Mouse (Mus musculus): ENCODE data around the gene B4galt1. TPM values are rescaled to one million over a fixed set of nuclear protein-coding genes. Genes with fewer than 3 reads are reported as not detected.

Gene B4galt1
- total RNA-seq, 2 experiments from 2014 or later = 6.8 to 7.0 TPM

DNA sequence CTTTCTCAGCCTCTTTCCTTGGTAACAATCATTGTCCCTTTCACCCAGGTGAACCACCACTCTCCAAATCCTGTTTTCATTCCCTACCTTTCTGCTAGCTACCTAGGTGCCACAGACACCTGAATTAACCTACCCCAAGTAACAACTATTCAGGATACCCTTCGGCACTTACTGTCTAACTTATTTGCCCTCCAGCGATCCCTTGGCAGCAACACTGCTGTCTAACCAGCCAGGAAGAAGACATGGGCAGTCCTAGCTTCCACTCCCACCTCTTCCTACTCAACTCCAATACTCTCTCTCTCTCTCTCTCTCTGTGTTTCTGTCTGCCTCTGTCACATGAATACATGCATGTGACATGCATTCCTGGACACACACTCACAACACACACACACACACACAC is 27.0 kb downstream of the B4galt1 start:
- no peak for DNase-seq (ENCODE audit: extremely low spot score in 1 of 2, low spot score in 2 of 2)
- intact Hi-C loops (cut with DNase I) = no loop called here

DNA sequence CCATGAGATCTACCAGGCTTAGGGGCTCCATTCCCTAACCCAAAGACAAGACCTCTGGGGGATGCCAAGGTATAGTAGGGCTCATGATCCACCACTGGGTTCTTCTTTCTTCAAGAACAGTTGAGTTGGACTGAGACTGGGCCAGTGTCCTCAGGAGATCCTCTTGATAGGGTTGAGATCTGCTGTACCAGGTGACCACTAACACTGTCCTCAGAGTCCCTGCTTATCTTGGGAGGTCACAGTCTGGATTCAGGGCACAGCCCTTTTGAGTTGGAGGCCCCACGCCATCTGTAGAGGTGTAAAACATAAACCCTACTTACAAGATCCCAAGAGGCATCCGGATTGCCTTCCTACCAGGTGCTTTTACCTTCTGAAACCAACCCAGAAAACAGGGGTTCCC is 27.8 kb downstream of the B4galt1 start:
- no peak for DNase-seq (ENCODE audit: extremely low spot score in 1 of 2, low spot score in 2 of 2)
- intact Hi-C loops (cut with DNase I) = no loop called here

DNA sequence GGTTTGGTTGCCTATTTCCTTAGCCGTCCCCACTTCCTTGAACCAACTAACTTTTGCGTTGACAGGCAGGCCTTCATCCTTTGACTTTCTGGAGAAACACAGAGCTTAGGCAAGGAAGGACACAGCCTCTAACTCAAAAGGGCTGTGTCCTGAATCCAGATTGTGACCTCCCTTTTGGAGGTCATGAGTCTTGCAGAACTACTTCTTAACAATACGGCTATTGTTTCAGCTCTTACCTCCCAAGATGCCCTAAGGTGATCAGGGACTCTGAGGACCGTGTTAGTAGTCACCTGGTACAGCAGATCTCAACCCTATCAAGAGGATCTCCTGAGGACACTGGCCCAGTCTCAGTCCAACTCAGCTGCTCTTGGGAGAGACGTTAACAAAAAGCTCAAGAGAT is 28.7 kb downstream of the B4galt1 start:
- intact Hi-C loops (cut with DNase I) = no loop called here
- DNase-seq (ENCODE audit: extremely low spot score in 1 of 2, low spot score in 2 of 2) = no peak

DNA sequence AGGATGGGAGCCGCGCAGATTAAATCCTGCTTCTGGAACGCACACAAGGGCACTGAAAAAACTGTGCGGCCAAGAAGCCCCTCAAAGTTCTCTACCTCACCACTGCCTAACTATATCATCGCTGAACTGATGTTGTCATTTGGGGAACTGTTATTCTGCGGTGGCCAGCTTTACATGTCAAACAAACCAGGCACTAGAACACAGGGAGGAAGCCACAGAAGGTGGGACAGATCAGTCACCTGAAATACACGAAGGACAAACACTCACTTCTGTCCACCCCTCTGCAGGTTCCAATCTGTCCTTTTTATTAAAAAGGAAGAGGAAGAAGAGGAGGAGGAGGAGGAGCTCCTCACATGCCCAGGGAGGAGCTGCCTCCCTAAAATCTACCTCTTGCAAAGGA is 29.3 kb downstream of the B4galt1 start:
- intact Hi-C loops (cut with DNase I) = no loop called here
- no peak for DNase-seq (ENCODE audit: extremely low spot score in 1 of 2, low spot score in 2 of 2)

DNA sequence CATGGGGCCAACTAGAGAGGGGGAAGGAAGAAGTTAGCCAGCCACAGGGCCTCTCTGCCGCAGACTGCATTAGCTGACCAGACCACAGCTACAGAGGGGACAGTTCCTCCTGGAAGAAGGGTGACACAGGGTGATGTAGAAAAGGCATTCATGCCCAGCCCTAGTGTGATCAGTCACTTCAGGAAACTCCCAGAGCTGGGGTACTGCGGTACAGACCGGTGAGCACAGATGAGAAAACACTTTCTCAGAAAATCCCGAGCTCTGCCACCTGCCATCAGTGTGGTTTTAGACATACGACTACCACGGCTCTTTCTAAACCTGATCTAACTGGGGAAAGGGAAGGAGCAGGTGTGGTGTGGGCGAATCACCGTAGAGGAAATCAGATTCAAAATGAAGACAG is 30.1 kb downstream of the B4galt1 start:
- no peak for DNase-seq (ENCODE audit: extremely low spot score in 1 of 2, low spot score in 2 of 2)
- intact Hi-C loops (cut with DNase I) = no loop called here

DNA sequence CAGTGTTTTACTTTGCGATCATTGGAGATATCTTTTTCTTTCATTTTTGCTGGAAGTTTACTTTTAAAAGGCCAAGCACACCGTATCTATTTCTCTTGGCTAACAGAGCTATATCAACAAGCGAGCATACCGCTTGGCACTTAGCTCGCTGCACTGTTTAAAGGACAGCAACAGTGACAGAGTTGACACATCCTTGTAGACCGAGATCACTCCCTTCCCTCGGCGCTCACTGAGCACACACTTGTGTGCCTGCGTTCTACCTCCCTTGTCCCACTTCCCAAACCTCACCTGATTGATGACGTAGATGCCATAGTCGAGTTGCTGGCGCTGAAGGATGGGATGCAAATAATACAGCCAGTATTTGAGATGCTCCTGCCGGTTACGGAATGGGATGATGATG is 30.7 kb downstream of the B4galt1 start:
- intact Hi-C loops (cut with DNase I) = no loop called here
- no peak for DNase-seq (ENCODE audit: extremely low spot score in 1 of 2, low spot score in 2 of 2)

DNA sequence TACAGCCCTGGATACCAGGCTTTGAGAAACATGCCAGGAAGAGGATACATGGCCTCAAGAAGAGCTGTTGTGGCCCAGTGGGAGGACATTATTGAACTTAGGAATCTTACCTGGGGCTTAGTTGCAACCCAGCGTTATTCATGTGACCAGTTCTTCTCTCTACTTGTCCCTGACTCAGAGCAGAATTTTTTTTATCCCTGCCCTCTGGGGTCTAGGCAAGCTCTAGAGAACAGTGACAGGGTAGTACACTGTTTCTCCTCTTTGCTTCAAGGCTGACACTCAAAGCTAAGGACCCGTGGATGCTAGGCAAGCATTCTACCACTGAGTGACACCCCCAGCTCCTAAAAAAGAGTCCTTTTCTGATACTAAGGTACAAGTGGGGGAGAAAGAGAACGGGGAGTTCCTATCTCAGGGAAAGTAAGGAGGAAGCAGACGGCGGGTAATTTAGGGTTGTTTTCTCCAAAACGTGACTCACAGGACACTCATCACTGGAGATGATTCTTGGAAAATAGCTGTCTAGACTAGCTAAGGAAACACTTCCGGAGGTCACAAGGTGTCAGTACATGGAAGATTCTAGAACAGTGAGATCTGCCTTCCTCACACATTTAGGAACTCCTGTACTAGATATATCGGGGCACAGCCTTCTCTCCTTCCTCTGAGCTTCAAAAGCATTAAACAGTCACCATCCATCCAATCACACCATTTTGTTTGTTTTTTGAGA is 32.3 kb downstream of the B4galt1 start:
- no peak for DNase-seq (ENCODE audit: extremely low spot score in 1 of 2, low spot score in 2 of 2)
- intact Hi-C loops (cut with DNase I) = no loop called here

DNA sequence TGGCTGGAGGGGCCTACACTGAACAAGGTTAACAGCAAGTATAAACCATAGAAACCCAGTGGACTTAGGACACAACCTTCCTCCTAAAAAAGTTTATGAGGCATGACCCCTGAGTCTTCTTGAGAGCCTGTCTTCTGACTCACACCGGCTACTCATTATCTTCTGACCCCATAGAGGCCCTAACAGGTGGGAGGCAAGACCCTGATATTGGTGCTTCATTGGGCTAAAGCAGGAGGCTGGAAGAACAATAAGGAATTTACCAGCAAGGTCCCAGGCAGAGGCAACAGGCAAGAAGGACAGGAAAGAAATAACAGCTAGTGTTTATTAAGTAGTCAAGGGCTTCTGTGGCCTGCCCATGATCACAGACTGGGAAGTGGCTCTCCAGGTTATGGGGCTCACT is 32.9 kb downstream of the B4galt1 start:
- intact Hi-C loops (cut with DNase I) = no loop called here
- DNase-seq (ENCODE audit: extremely low spot score in 1 of 2, low spot score in 2 of 2) = no peak

DNA sequence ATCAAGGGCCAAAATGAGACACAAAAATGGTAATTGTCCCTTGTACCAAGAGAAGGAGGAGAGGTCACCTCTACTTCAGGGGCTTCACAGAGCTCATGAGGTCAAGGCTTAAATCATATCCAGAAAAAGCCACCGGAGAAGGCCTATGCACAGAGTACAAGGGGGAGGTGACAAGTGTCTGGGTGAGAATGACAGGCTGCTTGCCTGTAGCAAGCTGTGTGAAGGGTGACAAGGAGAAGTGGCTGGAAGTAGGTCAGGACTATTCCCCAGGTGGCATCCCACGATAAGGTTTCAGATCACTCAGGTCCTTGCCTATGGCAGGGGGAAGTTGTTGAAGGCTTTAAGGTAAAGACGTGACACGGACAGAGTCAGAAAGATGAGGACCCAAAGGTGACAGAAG is 33.8 kb downstream of the B4galt1 start:
- intact Hi-C loops (cut with DNase I) = no loop called here
- DNase-seq (ENCODE audit: extremely low spot score in 1 of 2, low spot score in 2 of 2) = no peak

DNA sequence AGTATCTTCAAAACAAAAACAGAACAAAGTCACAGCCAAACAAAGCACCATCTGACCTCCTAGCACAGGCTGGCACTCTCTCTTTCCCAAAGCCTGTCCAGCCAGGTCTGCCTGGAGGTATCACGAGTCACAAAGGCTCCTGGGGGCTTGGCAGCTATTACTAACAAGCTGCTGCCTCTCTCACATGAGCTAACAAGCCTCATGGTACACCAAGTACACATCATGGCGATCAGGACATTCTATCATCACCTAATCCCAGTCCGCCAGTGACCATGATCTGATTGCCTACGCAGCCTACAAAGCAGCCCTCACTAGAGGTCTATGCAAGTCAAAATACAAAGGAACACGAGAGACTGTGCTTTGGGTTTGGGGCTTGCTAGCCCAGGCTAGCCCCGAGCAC is 34.7 kb downstream of the B4galt1 start:
- DNase-seq (ENCODE audit: extremely low spot score in 1 of 2, low spot score in 2 of 2) = no peak
- intact Hi-C loops (cut with DNase I) = no loop called here

DNA sequence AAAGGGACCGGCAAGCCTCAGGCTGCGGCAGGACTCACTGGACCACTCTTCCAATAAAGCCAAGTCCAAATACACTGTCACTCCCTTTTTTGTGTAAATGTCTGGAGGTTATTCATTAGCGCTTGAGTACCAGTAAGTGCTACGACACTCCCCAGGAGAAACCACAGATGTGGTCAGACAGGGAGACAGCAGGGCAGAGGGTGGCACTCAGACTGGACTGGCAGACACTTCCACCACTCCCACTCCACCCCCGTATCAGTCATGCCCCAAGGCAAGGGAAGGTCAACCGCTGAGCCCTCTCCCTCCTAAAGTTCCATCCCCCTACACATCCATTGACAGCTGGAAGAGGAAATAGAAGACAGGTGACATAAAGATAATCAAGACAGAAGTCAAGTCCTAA is 35.4 kb downstream of the B4galt1 start:
- DNase-seq (ENCODE audit: extremely low spot score in 1 of 2, low spot score in 2 of 2) = no peak
- intact Hi-C loops (cut with DNase I) = no loop called here

DNA sequence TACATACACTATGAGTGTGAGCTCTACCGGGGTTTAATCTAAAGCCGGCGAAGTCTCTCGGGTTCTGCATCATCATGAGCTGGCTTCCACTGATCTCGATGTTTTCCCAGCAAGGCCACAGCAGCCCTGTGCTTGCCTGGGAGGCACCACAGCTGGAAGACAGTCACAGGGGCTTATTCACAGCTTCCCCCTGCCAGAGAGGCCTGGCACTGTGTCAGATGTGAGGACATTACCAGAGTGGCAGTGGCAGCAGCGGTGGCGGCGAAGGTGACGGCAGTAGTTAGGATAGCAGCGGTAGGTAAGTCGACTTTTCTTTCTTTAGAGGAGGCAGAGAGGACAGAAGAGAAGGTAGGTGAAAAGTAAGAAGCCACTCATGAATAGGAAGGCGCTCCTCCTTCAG is 35.9 kb downstream of the B4galt1 start:
- intact Hi-C loops (cut with DNase I) = no loop called here
- DNase-seq (ENCODE audit: extremely low spot score in 1 of 2, low spot score in 2 of 2) = no peak

DNA sequence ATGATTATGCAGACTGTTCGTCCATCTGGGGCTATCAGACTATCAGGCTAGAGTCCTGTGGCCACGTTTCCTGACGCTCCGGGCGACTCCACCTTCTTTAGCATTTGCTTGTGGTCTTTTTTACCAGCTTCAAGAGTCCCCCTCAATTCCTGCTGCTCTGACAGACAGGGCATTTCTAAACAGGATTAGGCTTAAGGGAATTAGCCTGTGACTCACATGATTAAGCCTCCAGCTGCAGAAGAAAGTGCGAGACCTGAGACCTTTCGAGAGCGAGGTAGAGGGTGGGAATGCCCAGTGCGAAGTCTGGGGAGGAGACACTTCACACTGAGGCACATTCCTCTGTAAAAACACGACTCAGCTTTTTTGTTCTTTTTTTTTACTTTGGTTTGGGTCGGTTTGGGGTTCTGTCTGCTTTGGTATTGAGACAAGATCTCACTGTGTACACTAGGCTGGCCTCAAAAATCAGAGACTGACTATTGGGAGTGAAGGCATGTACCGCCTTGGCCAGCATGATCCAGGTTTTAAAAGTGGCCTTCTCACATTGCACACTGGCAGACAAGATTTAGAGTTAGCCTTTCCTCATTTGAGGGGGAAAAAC is 37.9 kb downstream of the B4galt1 start:
- intact Hi-C loops (cut with DNase I) = no loop called here
- DNase-seq (ENCODE audit: extremely low spot score in 1 of 2, low spot score in 2 of 2) = no peak

DNA sequence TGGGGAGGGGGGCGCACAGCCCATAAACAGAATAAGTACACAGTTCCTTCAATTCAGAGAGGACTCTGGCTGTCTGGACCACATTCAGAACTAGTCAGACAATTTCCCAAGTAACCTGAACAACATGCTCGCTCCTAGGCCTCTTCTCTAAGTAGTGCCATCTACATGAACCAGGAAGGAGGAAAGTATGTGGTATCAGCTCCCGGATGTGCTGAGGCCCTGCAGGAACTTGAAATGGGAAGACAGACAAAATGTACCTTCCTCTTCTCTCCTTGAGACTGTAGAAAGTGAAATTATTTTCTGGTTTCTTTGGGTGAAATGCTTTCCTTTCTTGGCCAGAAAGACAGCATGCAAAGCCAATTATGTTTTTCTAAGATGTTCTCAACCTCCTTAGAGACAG is 38.7 kb downstream of the B4galt1 start:
- intact Hi-C loops (cut with DNase I) = no loop called here
- DNase-seq (ENCODE audit: extremely low spot score in 1 of 2, low spot score in 2 of 2) = no peak

DNA sequence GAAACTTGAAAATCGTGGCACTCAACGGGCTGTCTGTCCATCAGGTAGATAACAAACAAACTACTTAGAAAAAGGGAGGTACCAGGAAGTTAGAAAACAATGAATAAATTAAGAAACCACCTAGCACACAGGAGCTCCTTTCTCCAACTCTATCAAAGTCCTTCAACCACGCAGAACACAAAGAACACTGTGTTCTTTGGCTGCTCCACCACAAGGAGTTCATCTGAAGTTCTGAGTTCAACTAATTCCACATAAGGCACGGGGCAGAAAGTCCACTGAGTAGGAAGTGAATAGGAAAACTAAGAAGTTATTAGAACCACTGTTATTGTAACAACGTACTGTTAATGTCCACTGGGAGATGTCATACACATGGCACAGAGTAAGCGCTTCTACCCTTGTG is 39.4 kb downstream of the B4galt1 start:
- intact Hi-C loops (cut with DNase I) = no loop called here
- DNase-seq (ENCODE audit: extremely low spot score in 1 of 2, low spot score in 2 of 2) = no peak

DNA sequence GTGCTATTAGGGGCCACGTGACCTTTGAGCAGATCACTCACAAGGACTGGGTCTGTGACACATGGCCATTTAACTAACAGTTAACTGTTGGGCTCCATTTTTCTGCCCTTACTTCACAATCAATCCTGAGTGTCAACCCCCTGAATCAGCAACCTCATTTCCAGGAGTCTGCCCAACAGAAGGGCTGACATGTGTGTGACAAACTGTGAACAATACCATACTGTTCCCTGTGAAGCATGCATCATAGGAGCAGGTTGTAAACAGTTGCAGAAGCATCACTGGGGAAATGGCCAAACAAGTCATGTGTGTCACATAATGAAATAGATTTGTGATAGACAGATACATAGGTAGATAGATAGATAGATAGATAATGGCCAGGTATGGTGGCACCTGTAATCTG is 40.9 kb downstream of the B4galt1 start:
- intact Hi-C loops (cut with DNase I) = no loop called here
- DNase-seq (ENCODE audit: extremely low spot score in 1 of 2, low spot score in 2 of 2) = no peak

DNA sequence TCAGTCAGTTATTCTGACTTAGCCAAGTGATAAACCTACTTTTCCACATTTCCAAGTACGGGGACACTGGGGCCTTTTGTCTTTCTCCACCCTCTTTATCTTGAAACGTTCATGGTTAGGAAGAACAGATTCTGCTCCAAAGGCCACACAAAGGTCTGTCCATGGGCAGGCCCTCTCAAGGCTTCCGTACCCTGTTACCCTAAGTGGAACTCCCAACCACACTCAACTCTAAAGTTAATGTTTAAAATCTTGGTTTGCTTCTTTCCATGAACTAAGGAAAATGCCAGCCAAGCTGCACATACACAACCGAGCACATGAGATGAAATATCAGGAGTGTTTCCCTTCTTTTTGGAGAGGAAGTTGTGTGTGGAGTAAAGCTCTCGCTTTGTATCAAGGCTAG is 43.3 kb downstream of the B4galt1 start:
- DNase-seq (ENCODE audit: extremely low spot score in 1 of 2, low spot score in 2 of 2) = no peak
- intact Hi-C loops (cut with DNase I) = no loop called here

DNA sequence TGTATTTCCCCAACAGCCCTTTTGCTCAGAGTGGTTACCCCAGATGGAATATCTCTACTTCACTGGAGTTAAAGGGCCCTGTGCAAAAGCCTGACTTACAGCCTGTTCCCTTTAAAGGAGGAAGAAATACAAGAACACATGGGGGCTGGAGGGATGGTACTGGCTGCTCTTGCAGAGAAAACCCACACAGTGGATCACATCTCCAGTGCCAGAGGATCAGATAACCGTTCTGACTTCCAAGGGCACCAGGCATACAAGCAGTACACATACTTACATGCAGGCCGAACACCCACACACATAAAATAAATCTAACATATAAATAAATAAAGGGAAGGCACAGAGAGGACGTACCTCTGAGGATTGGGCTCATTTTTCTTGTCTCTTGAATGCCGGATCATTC is 46.4 kb downstream of the B4galt1 start:
- intact Hi-C loops (cut with DNase I) = no loop called here
- DNase-seq (ENCODE audit: extremely low spot score in 1 of 2, low spot score in 2 of 2) = no peak

DNA sequence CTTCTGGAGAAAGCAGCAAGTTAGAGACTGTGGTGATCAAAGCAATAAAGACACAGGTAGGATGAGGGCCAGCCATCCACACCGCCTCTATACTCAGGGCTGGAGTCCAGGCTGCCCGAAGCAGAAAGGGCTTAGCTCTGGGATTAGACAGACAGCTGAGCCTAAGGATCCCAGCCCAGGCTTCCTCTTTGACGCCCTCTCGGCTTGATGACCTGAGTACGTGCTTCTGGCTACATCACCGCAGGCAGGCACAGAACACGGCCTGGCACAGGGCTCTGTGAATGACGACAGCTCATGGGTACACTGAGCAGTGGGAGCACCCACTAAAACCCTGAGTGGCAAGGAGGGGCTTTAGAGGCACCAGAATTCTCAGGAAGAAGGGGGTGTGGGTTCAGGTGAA is 48.4 kb downstream of the B4galt1 start:
- intact Hi-C loops (cut with DNase I) = no loop called here

DNA sequence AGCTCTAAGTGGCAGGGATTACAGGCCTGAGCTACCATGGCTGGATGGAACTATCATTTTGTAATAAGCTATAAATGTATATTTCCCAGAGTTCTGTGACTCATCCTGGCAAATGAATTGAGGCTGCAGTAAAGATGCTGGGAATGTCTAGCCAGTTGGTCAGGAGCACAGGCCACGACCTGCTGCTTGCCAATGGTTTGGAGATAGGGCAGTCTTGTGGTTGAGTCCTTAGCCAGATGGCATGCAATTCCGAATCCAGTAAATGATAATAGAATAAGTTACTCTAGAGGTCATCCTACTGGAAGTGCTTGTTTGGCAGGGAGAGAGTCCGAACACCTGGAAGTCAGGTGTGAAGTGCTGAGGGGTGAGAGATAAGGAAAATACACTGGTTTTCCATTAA is 51.0 kb downstream of the B4galt1 start:
- no peak for DNase-seq (ENCODE audit: extremely low spot score in 1 of 2, low spot score in 2 of 2)
- intact Hi-C loops (cut with DNase I) = no loop called here

More for the DNA sequence above, 48.4 kb downstream of the B4galt1 start:
- no peak for DNase-seq (ENCODE audit: extremely low spot score in 1 of 2, low spot score in 2 of 2)

DNA sequence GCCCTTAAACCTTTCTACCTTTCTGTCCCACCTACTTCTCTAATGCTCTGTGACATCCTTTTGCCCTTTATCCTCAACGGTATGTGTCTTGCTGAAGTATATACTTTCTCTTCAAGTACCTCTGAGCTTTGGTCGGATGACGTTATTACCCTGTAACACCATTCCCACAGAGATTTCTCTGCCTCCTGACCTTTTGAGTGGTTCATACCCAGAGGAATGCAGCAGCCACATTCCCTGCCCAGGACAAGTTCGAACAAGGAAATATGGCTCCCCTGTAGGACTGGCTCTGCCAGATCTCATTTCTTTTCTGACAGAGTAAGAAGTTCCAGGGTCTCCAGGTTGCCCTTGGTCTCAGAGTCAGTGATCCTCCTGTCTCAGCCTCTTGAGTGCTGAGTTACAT is 51.9 kb downstream of the B4galt1 start:
- DNase-seq (ENCODE audit: extremely low spot score in 1 of 2, low spot score in 2 of 2) = no peak
- intact Hi-C loops (cut with DNase I) = no loop called here
